Mouse (Mus musculus): Measurements from ENCODE around the gene BC030867. TPM values are rescaled to one million over a fixed set of nuclear protein-coding genes. Genes with fewer than 3 reads are reported as not detected.

BC030867 gene
- 0.27 TPM in 1 of 2 replicates, not detected in the other for total RNA-seq (2014; rRNA removed)
- polyA plus RNA-seq (2012; rRNA removed) = 0.20 and 0.38 TPM in 2 replicates

GRCm38 (mm10) chr11:102248630-102249230, at the start of gene BC030867:
Gene BC030867 (plus strand): TSS chr11:102248882.
- Histone ChIP-seq H3K36me3 (ENCODE audit: control insufficient read depth, insufficient read depth, low read length) (no peaks in the 10 kb centered on the region), H3K4me1 (ENCODE audit: control insufficient read depth, insufficient read depth, low read length) (0 out of 2 replicates have a peak, but pooled peaks cover 2% of the 10 kb centered on the region), H3K79me2 (ENCODE audit: control insufficient read depth, insufficient read depth, low read length) (no peaks in the 10 kb centered on the region), H3K4me3 (ENCODE audit: insufficient read depth, low read depth, low read length) (peak within 1 kb of the TSS; percentile 46), H3K27me3 (ENCODE audit: control insufficient read depth, insufficient read depth, low read length) (no peaks in the 10 kb centered on the region), H3K9ac (ENCODE audit: low read depth, low read length) (peak within 1 kb of the TSS; percentile 4; the same call in 1 of the 2 replicates), H3K27ac (replicated peaks; ENCODE audit: insufficient read depth, low read depth, low read length) (no peak within 1 kb of the TSS)
- TF ChIP-seq POLR2A (IDR thresholded peaks at IDR 0.05; ENCODE audit: extremely low read depth, insufficient read depth, low read length) = no peak
- peak; percentile 85 for TF ChIP-seq CTCF (IDR thresholded peaks at IDR 0.05; ENCODE audit: low read depth, low read length)
- DNase-seq (ENCODE audit: extremely low read depth, low read depth, low spot score) = peak; percentile 75
- WGBS = under 1% methylated on average over 41 of the region's 41 CpGs

- 62% methylated on average over 9 of the region's 9 CpGs for WGBS
- DNase-seq (ENCODE audit: extremely low read depth, low read depth, low spot score) = no peak
- Histone ChIP-seq H3K27ac (replicated peaks; ENCODE audit: insufficient read depth, low read depth, low read length) (no peak overlapping the region), H3K79me2 (ENCODE audit: control insufficient read depth, insufficient read depth, low read length) (no peaks in the 10 kb centered on the region), H3K4me1 (ENCODE audit: control insufficient read depth, insufficient read depth, low read length) (no peaks in the 10 kb centered on the region), H3K4me3 (ENCODE audit: insufficient read depth, low read depth, low read length) (no peak overlapping the region), H3K9ac (ENCODE audit: low read depth, low read length) (no peak overlapping the region), H3K27me3 (ENCODE audit: control insufficient read depth, insufficient read depth, low read length) (no peaks in the 10 kb centered on the region), H3K36me3 (ENCODE audit: control insufficient read depth, insufficient read depth, low read length) (peaks cover 14% of the 10 kb centered on the region)
- no peak for TF ChIP-seq CTCF (IDR thresholded peaks at IDR 0.05; ENCODE audit: low read depth, low read length)
- no peak for TF ChIP-seq POLR2A (IDR thresholded peaks at IDR 0.05; ENCODE audit: extremely low read depth, insufficient read depth, low read length)
These were observed 48.8 kb upstream of the BC030867 start for GRCm38 (mm10) chr11:102199856-102200255.

GRCm38 (mm10) chr11:102201408-102201821, 47.3 kb upstream of the BC030867 start:
- H3K27ac ChIP-seq (replicated peaks; ENCODE audit: insufficient read depth, low read depth, low read length) = no peak overlapping the region
- WGBS = 81% methylated on average over 12 of the region's 12 CpGs
- H3K9ac ChIP-seq (ENCODE audit: low read depth, low read length) = no peak overlapping the region
- no peak overlapping the region for H3K4me3 ChIP-seq (ENCODE audit: insufficient read depth, low read depth, low read length)
- DNase-seq (ENCODE audit: extremely low read depth, low read depth, low spot score) = no peak
- H3K79me2 ChIP-seq (ENCODE audit: control insufficient read depth, insufficient read depth, low read length) = peaks cover 3% of the 10 kb centered on the region; the same call in 1 of the 2 replicates
- H3K27me3 ChIP-seq (ENCODE audit: control insufficient read depth, insufficient read depth, low read length) = no peaks in the 10 kb centered on the region
- no peaks in the 10 kb centered on the region for H3K4me1 ChIP-seq (ENCODE audit: control insufficient read depth, insufficient read depth, low read length)
- peaks cover 12% of the 10 kb centered on the region for H3K36me3 ChIP-seq (ENCODE audit: control insufficient read depth, insufficient read depth, low read length)
- TF ChIP-seq POLR2A (IDR thresholded peaks at IDR 0.05; ENCODE audit: extremely low read depth, insufficient read depth, low read length) (no peak), CTCF (IDR thresholded peaks at IDR 0.05; ENCODE audit: low read depth, low read length) (no peak)

- TF ChIP-seq CTCF (IDR thresholded peaks at IDR 0.05; ENCODE audit: low read depth, low read length) (no peak), POLR2A (IDR thresholded peaks at IDR 0.05; ENCODE audit: extremely low read depth, insufficient read depth, low read length) (no peak)
- Histone ChIP-seq H3K4me3 (ENCODE audit: insufficient read depth, low read depth, low read length) (no peak overlapping the region), H3K9ac (ENCODE audit: low read depth, low read length) (no peak overlapping the region), H3K4me1 (ENCODE audit: control insufficient read depth, insufficient read depth, low read length) (peaks cover 17% of the 10 kb centered on the region), H3K27ac (replicated peaks; ENCODE audit: insufficient read depth, low read depth, low read length) (no peak overlapping the region), H3K79me2 (ENCODE audit: control insufficient read depth, insufficient read depth, low read length) (peaks cover 42% of the 10 kb centered on the region), H3K36me3 (ENCODE audit: control insufficient read depth, insufficient read depth, low read length) (peaks cover 7% of the 10 kb centered on the region), H3K27me3 (ENCODE audit: control insufficient read depth, insufficient read depth, low read length) (no peaks in the 10 kb centered on the region)
- DNase-seq (ENCODE audit: extremely low read depth, low read depth, low spot score) = no peak
- 94% methylated on average over 30 of the region's 30 CpGs for WGBS
These were observed 42.2 kb upstream of the BC030867 start for GRCm38 (mm10) chr11:102206481-102206880.

DNA sequence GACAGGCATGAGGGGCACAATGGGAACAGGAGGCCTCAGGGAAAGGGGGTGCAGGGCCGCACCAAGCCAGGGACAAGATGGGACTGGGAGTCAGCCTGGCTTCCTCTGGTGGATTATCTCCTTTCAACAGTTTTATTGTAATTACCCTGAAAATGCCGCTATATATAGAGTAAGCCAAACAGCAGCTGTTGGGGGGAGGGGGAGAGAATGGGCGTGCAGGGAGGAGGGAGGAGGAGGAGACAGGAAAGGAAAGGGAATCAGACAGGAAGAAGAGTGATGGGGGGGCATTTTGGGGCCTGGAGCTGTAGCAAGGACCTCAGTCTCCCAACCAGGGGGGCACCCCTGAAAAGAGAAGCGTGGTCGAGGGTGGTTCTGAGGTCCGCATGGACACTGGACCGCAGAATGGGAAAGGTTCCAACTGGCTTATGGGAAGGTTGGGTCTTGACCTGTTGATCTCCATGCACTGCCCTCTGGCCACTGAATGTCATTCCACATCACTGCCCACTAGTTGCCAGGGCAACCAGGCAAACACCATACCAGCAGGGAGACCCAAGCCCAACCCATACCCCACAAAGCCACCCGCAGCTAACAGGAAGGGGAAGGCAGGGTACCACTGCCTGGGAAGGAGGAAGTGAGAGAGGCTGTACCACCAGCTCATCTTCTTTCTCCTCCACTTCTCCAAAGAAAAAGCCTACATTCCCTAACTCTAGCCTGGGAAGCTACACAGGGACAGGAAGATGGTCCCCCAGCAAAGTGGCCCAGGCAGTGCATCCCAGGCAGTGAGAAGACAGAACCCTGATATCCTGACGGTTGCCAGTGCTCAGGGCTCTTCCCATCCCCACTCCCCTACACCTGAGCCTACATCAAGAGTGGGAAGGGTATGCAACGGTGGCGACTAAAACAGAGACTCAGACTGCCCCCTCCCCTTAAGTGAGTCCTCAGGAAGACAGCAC, 40.6 kb upstream of the BC030867 start:
- Histone ChIP-seq H3K36me3 (ENCODE audit: control insufficient read depth, insufficient read depth, low read length) (peaks cover 5% of the 10 kb centered on the region), H3K9ac (ENCODE audit: low read depth, low read length) (no peak overlapping the region), H3K79me2 (ENCODE audit: control insufficient read depth, insufficient read depth, low read length) (peaks cover 48% of the 10 kb centered on the region), H3K27ac (replicated peaks; ENCODE audit: insufficient read depth, low read depth, low read length) (no peak overlapping the region), H3K27me3 (ENCODE audit: control insufficient read depth, insufficient read depth, low read length) (no peaks in the 10 kb centered on the region), H3K4me3 (ENCODE audit: insufficient read depth, low read depth, low read length) (no peak overlapping the region), H3K4me1 (ENCODE audit: control insufficient read depth, insufficient read depth, low read length) (peaks cover 23% of the 10 kb centered on the region)
- WGBS = 49% methylated on average over 11 of the region's 11 CpGs
- TF ChIP-seq POLR2A (IDR thresholded peaks at IDR 0.05; ENCODE audit: extremely low read depth, insufficient read depth, low read length) = no peak
- no peak for TF ChIP-seq CTCF (IDR thresholded peaks at IDR 0.05; ENCODE audit: low read depth, low read length)
- DNase-seq (ENCODE audit: extremely low read depth, low read depth, low spot score) = no peak
